Mouse (Mus musculus) limb, embryonic 15.5 days (tissue): ENCODE measurements at regions not wholly inside any gene's neighbourhood (a gene's known extent, or its start where the extent isn't known, plus 50 kb on each side); places are given as distances from the start of the nearest gene placed in this dataset.
"Not testable (repeated sequence)": the region's sequence is repeated elsewhere in the genome, so short reads cannot be mapped to it uniquely, and the experiment has no call there.

Source experiments
- ATAC-seq: fragments of 200-750 bp; cut with Nextera tagmentation; 2 replicates; pipeline ENCODE4 v1.8.0; 2017; ENCODE audit warnings: low read depth, moderate TSS enrichment; ENCODE audit not compliant: insufficient number of reproducible peaks, low FRiP score, low TSS enrichment
- H3K27ac ChIP-seq: fragments of 300-500 bp; sonication (generic); 2 replicates; pipeline ENCODE4 v1.5.1; 2015; ENCODE audit warnings: moderate library complexity, mild to moderate bottlenecking, inconsistent platforms
- H3K27me3 ChIP-seq: fragments of 300-500 bp; sonication (generic); 2 replicates; pipeline ENCODE4 v1.6.1; 2015; ENCODE audit warnings: inconsistent platforms
- H3K36me3 ChIP-seq: fragments of 300-500 bp; sonication (generic); 2 replicates; pipeline ENCODE4 v1.6.1; 2015; ENCODE audit warnings: inconsistent platforms
- H3K4me1 ChIP-seq: fragments of 300-500 bp; sonication (generic); 2 replicates; pipeline ENCODE4 v1.6.1; 2015; ENCODE audit warnings: inconsistent platforms
- H3K4me2 ChIP-seq: fragments of 300-500 bp; sonication (generic); 2 replicates; pipeline ENCODE4 v1.6.1; 2015; ENCODE audit warnings: mild to moderate bottlenecking, inconsistent platforms
- H3K4me3 ChIP-seq: fragments of 300-500 bp; sonication (generic); 2 replicates; pipeline ENCODE4 v1.5.1; 2015; ENCODE audit warnings: mild to moderate bottlenecking, inconsistent platforms
- H3K9ac ChIP-seq: fragments of 300-500 bp; sonication (generic); 2 replicates; pipeline ENCODE4 v1.6.1; 2015; ENCODE audit warnings: inconsistent platforms
- H3K9me3 ChIP-seq: fragments of 300-500 bp; sonication (generic); 2 replicates; pipeline ENCODE4 v1.6.1; 2016; ENCODE audit warnings: inconsistent platforms
- WGBS: fragments of 180-500 bp; shearing (Covaris S2); methylation state at CpG from one replicate; pipeline ENCODE4 v1.1.7; 2015; 5-methylcytosine and 5-hydroxymethylcytosine counted together

GRCm38 (mm10) chr8:20436956-20437355 lies 73.9 kb upstream of the Gm15319 start:
- H3K4me3 ChIP-seq, H3K4me1 ChIP-seq, H3K4me2 ChIP-seq, H3K27me3 ChIP-seq, H3K36me3 ChIP-seq, H3K9me3 ChIP-seq, H3K27ac ChIP-seq, H3K9ac ChIP-seq, ATAC-seq: not testable (repeated sequence)
- 68% methylated on average over 4 of the region's 4 CpGs for WGBS

DNA sequence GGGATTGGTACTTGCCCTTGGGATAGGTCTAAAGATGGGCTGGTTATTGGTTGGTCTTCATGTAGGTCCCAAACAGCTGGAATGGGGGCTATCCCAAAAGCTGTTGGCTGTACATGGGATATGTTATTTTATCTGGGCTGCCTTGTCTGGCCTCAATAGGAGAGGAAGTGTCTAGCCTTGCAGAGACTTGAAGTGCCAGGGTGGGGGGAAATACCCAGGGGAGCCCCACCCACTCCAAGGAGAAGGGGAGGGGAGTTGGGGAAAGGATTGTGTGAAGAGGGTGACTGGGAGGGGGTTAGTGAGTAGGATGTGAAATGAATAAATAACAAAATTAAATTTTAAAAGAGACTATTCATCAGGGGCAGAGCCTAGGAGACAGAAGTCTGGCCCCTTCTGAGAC lies 70.2 kb upstream of the Gm15319 start:
- H3K27me3 ChIP-seq, H3K4me2 ChIP-seq, ATAC-seq: not testable (repeated sequence)

DNA sequence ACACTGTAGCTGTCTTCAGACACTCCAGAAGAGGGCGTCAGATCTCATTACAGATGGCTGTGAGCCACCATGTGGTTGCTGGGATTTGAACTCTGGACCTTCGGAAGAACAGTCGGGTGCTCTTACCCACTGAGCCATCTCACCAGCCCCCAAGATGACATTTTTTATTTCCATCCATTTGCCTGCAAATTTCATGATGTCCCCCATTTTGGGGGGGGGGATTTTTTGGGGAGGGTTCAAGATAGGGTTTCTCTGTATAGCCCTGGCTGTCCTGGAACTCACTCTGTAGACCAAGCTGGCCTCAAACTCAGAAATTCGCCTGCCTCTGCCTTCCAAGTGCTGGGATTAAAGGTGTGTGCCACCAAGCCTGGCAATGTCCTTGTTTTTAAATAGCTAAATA lies 66.5 kb upstream of the Gm15319 start:
- H3K4me2 ChIP-seq, H3K4me1 ChIP-seq, H3K36me3 ChIP-seq, H3K4me3 ChIP-seq, H3K9ac ChIP-seq, H3K27ac ChIP-seq, ATAC-seq, H3K9me3 ChIP-seq, H3K27me3 ChIP-seq: not testable (repeated sequence)
- 74% methylated on average over 4 of the region's 4 CpGs for WGBS

More for the DNA sequence above, 70.2 kb upstream of the Gm15319 start:
- H3K9me3 ChIP-seq, H3K4me3 ChIP-seq, H3K4me1 ChIP-seq, H3K9ac ChIP-seq, H3K36me3 ChIP-seq, H3K27ac ChIP-seq: not testable (repeated sequence)

DNA sequence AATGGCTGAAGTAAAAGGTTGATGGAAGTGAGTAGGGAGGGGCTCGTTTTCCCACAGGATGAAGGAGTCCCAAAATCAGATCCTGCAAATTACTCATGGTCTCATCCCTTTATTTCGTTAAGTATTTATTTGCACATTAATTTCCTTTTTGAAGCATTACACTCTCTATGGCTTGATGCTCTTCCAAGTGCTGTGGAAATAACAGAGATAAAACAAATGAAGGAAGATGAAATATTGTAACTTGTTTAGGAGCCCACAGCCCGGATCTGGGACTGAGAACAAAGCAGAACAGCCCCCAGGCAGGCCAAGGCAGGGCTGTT lies 61.9 kb upstream of the Gm15319 start:
- not testable (repeated sequence) for H3K27me3 ChIP-seq, H3K9me3 ChIP-seq, H3K27ac ChIP-seq, H3K9ac ChIP-seq, H3K36me3 ChIP-seq, ATAC-seq, H3K4me1 ChIP-seq
- Histone ChIP-seq H3K4me2 (peak overlapping the region; percentile 30; the same call in 1 of the 2 replicates), H3K4me3 (peak overlapping the region; percentile 46)
- 24% methylated on average over 3 of the region's 3 CpGs for WGBS

DNA sequence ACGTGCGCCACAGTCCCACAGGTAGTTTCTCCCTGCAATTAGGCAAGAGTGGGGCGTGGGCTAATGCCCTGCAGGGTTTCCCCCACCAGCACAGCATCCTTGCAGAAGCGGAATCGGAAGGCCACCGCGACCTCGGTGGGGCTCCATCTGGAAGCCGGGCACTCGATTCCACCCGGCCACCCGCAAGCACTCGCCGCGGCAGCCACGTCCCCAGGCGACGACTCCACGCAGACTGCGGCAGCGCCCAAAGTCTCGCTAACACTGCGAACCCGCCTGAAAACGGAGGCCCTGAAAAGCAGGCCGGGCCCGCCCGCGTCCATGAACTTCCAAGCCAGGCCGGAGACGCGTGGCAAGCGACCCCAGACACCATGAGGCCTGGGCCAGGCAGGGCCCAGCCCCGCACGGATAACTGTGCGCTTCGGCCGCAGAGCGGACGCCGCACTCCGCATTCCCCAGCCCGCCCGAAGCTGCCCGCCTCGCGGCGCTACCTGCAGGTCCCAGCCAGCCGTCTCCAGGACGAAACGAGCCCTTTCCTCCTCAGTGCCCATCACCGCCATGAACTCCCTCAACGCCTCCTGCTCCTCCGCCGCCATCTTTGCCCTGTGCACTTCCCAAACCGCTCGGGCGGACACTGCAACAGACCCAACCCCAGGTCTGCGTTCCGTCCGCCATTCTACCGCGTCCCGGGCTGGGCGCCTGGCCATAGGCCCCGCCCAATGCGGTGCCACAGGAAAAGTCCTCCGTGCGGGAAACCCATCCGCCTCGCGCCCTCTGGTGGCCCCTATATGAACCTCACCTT lies 61.3 kb upstream of the Gm15319 start:
- peak; percentile 92 for ATAC-seq
- H3K4me1 ChIP-seq, H3K36me3 ChIP-seq, H3K27me3 ChIP-seq, H3K9me3 ChIP-seq: not testable (repeated sequence)
- H3K4me3 ChIP-seq = peak overlapping the region; percentile 46
- H3K4me2 ChIP-seq = peak overlapping the region; percentile 30; the same call in 1 of the 2 replicates
- peak overlapping the region; percentile 52 for H3K9ac ChIP-seq
- 5% methylated on average over 70 of the region's 72 CpGs for WGBS
- H3K27ac ChIP-seq = peak overlapping the region; percentile 59; the same call in 1 of the 2 replicates

- not testable (repeated sequence) for H3K9ac ChIP-seq, H3K27ac ChIP-seq, H3K36me3 ChIP-seq, H3K4me2 ChIP-seq, ATAC-seq, H3K4me3 ChIP-seq, H3K27me3 ChIP-seq, H3K9me3 ChIP-seq, H3K4me1 ChIP-seq
Measured at GRCm38 (mm10) chr8:20420807-20421206, 57.8 kb upstream of the Gm15319 start.
